Mouse (Mus musculus): ENCODE data around the gene Coasy.

Gene Coasy

GRCm38 (mm10) chr11:101131701-101132100, 49.3 kb downstream of the Coasy start:
- no peak for DNase-seq (ENCODE audit: low spot score in 2 of 2)

GRCm38 (mm10) chr11:101133037-101133436, 50.7 kb downstream of the Coasy start:
- DNase-seq (ENCODE audit: low spot score in 2 of 2), result no peak

GRCm38 (mm10) chr11:101134217-101134865, 52.0 kb downstream of the Coasy start:
- no peak for DNase-seq (ENCODE audit: low spot score in 2 of 2)
